Mouse (Mus musculus): ENCODE measurements around the gene Med4. TPM values are rescaled to one million over a fixed set of nuclear protein-coding genes. Genes with fewer than 3 reads are reported as not detected.

The Med4 gene
- total RNA-seq (2017), result 67.7 and 74.9 TPM in 2 replicates

DNA sequence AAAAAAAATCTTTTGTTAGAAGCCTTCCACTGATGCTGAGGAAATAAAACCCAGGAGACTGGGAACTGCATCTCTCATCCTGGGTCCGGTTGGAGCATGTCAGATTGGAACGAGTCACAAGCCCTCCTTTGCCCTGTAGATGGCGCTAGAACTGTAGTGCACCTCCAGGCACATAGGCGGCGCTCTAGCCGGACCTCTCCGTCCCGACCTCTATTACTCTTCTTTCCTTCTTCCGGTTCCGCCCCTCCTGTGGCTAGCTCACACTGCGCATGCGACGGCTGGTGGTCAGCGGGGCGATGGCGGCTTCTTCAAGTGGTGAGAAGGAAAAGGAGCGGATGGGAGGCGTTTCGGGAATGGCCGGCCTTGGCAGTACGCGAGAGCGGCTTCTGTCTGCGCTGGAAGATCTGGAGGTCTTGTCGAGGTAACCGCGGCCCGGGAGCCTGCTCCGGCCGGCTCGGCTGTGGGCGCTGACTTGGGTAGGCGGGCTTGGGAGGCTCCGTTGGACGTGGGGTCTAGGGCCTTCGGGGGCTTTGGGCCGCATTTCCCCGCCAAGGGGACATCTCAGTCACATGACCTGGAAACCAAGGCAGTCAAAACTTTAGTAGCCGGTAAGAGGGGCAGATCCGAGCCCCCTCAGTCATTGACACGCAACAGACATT lies at the start of gene Med4:
TSS of gene Med4 (plus strand) at position 261 of the 659 bp plus-strand sequence.
- ATAC-seq (replicated peaks in 1 of 2; ENCODE audit: insufficient read depth in 1 of 2, low FRiP score in 2 of 2, low TSS enrichment in 1 of 2, low read depth in 1 of 2, poor library complexity in 2 of 2, severe bottlenecking in 2 of 2), result peak; percentile 87 to 95

DNA sequence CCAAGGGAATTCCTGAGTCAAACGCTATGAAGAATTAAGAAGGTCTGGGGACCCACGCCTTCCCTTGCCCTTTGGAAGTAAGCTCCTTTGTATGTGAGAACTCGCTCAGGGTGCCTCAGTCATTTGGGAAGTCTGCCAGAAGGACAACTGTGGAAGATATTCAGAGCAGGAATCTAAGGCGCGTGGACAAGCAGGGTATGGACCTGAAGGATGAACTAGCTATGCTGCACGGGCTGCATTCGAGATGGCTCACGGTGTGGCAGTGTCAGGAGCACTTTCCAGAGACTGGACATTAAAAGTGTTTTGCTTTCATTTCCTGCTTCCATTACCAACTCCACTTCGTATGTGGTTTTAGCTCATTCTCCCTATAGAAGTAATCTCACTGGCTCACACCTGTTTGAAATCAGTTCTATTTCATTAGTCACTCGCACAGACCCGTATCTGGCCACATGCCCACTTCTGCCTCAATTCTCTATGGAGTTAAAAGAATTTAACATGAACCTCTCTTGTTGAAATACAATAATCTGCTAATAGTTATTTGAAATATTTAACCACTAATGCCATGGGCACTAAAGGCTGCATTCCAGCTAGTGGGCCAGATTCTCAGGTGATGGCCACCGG lies 49.2 kb upstream of the Med4 start:
- no peak for ATAC-seq (replicated peaks in 1 of 2; ENCODE audit: insufficient read depth in 1 of 2, low FRiP score in 2 of 2, low TSS enrichment in 1 of 2, low read depth in 1 of 2, poor library complexity in 2 of 2, severe bottlenecking in 2 of 2)

DNA sequence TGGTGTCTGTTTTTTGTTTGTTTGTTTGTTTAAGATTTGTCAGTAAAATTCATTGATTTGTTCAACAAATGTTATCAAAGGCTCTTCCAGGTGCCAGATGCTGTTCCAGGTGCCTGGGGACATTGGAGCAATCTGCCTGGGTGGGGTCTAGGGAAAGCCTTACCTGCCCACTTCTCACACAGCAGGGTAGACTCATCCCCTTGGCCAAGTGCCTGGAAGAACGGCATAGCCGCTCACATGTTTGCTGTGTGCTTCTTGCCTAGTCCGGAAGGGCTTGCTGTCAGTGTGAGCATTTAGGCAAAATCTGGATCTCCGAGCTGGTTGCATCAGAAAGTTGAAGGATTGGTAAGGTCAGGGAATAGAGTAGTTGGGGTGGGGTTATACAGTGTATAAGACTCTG lies 47.6 kb upstream of the Med4 start:
- no peak for ATAC-seq (replicated peaks in 1 of 2; ENCODE audit: insufficient read depth in 1 of 2, low FRiP score in 2 of 2, low TSS enrichment in 1 of 2, low read depth in 1 of 2, poor library complexity in 2 of 2, severe bottlenecking in 2 of 2)

DNA sequence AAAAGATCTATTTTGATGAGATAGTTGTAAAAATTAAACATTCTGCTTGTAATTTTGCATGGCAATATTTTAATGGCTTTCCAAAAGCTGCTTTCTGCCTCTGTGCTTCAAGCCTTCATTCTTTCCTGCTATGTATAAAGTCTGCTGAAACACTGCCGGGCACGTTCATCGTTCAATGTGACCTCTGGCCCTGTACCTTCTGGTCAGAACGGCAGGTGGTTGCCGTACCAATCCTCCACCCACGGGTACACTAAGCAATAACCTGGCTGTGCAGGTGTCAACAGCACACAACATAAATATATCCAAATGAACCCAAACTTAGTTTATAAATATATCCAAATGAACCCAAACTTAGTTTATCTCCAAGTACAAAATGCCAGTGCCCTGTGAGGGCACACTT lies 42.1 kb upstream of the Med4 start:
- no peak for ATAC-seq (replicated peaks in 1 of 2; ENCODE audit: insufficient read depth in 1 of 2, low FRiP score in 2 of 2, low TSS enrichment in 1 of 2, low read depth in 1 of 2, poor library complexity in 2 of 2, severe bottlenecking in 2 of 2)

DNA sequence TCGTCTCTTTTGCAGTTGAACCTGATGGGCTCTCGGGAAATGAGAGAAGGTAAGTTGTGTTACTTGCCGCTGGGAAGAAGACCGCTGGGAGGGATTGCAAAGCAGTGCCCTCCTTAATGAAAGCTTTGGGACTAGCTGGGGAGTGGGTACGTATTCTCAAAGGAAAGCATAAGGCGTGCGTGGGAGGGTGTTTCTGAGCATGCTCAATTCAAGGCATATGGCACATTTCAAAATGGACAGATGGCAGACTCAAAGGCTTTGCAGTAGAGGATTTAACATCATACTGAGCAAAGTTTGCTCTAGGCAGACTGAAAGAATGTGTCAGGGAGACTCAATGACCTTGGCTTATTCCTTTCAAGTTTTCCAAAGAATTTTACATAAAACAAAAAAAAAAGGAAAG lies 40.3 kb upstream of the Med4 start:
- no peak for ATAC-seq (replicated peaks in 1 of 2; ENCODE audit: insufficient read depth in 1 of 2, low FRiP score in 2 of 2, low TSS enrichment in 1 of 2, low read depth in 1 of 2, poor library complexity in 2 of 2, severe bottlenecking in 2 of 2)

DNA sequence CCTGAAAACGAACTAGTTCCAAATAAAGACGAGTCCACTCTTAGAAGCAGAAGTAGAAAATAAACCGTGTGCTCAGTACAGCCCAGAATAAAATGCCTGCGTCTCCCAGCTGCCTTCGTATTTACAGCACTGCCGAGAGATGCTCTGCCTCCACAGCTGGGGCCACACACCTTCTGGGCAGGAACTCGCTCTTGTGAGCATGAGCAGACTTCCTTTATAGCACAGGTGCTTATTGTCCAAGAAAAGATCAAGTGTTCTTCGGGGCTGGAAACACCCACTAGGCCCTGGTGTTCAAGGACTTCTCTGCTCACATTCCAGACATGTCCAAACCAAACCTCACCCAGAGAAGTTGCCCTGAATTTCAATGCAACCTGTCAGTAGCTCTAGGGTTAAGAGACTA lies 39.2 kb upstream of the Med4 start:
- ATAC-seq (replicated peaks in 1 of 2; ENCODE audit: insufficient read depth in 1 of 2, low FRiP score in 2 of 2, low TSS enrichment in 1 of 2, low read depth in 1 of 2, poor library complexity in 2 of 2, severe bottlenecking in 2 of 2), result no peak

DNA sequence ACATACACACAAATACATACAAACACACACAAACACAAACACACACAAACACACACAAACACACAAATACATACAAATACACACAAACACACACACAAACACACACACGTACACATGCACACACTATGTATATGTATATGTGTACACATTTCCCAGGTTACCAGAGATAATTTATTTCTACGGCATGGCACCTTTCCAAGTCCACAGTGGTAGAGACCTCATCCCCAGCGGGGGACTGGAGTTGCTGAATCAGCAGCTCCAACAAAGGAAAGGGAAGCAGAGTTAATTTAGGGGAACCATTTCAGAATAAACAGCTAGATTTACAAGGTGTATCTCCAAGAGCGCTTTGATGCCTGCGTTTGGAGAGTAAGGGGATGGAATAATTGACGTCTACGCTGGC lies 37.6 kb upstream of the Med4 start:
- no peak for ATAC-seq (replicated peaks in 1 of 2; ENCODE audit: insufficient read depth in 1 of 2, low FRiP score in 2 of 2, low TSS enrichment in 1 of 2, low read depth in 1 of 2, poor library complexity in 2 of 2, severe bottlenecking in 2 of 2)

DNA sequence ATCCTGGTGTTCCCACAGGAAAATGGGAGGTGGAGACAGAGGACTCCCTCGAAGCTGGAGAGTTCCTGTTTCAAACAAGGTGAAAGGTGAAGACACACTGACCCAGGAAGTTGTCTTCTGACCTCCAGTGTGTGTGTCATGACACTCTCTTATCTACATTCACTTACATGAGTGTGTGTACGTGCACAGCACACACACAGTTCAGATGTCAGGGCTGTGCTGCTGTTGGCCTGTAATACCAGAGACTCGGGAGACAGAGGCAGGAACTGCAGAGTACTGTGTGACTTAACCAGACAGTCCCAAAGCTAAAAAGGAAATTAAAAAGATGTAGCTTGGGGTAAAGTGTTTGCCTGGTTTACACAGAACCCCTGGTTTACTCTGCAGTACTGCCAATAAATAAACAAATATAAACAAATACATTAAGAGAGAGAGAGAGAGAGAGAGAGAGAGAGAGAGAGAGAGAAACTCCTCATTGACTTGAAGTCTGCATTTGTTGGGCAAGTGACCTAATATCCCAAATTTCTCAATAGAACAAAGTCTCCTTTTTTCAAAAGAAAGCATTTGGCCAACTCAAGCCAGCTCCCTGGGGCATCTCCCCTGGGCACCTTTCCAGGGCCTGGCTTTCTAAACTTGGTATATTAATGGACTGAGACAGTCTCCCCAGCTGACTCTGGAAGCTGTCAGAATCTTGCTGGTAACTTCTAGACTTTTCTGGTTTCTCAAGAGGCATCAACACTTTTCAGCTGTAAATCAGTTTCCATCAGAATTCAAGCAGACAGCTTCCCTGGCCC lies 36.0 kb upstream of the Med4 start:
- no peak for ATAC-seq (replicated peaks in 1 of 2; ENCODE audit: insufficient read depth in 1 of 2, low FRiP score in 2 of 2, low TSS enrichment in 1 of 2, low read depth in 1 of 2, poor library complexity in 2 of 2, severe bottlenecking in 2 of 2)

DNA sequence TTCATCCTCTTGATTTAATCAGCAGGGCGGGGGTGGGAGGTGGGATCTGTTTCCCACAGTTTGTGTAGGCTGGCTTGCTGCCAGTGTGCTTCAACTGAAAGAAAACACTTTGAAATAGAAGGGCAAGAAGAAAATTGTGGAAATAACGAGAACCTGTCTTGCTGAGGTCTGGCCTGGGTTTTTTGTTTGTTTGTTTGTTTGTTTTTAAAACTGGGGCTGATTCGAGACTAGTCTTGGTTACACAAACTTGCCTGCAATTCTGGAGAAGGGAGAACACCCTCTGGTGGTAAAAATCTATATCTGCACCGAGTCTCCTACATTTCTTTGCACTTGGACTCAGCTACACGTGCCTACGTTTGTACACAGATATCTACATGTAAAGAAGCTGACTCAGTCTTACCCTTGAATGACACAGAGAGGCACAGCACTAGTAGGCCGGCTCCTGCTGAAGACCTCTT lies 35.2 kb upstream of the Med4 start:
- ATAC-seq (replicated peaks in 1 of 2; ENCODE audit: insufficient read depth in 1 of 2, low FRiP score in 2 of 2, low TSS enrichment in 1 of 2, low read depth in 1 of 2, poor library complexity in 2 of 2, severe bottlenecking in 2 of 2), result peak; percentile 69 to 81

DNA sequence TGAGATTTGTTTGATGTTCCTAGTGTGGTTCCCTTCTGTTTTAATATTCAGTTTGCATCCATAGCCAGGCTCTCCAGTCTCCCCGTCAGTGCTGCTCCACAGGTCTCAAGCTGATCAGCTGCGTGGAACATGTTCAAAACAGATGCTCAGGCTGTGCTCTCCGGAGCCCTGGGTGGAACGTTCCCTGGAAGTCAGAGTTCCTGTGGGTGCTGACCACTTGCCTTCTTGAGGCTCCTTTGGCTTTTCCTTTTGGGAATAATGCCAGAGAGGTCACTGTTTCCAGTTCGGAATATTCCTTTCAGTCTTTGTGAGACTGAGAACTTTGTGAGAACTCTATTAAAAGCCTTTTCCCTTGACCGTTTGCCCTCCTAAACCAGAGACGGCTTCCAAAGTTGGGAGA lies 34.3 kb upstream of the Med4 start:
- ATAC-seq (replicated peaks in 1 of 2; ENCODE audit: insufficient read depth in 1 of 2, low FRiP score in 2 of 2, low TSS enrichment in 1 of 2, low read depth in 1 of 2, poor library complexity in 2 of 2, severe bottlenecking in 2 of 2), result no peak

DNA sequence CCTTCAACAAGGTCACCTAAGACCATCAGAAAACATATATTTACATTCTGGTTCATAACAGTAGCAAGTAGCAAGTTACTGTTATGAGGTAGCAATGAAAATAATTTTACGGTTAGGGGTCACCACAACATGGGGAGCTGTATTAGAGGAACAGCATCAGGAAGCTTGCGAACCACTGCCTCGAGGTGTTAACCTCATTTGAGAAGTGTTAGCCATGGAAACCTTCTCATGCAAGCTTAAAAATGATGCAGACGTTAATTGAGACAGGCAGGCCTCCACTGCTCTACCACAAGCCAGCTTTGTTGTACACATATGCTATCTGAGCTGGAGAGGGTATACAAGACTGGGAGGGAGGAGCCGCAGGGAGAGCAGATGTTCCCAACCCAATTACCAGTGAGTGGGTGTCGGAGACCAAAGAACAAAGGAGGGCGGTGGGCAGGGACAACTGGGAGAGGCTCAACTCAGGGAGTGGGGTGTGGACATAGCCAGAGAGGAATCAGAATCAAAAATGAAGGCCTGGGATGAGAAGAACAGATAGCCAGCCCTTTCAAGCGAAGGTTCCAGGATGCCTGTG lies 33.4 kb upstream of the Med4 start:
- no peak for ATAC-seq (replicated peaks in 1 of 2; ENCODE audit: insufficient read depth in 1 of 2, low FRiP score in 2 of 2, low TSS enrichment in 1 of 2, low read depth in 1 of 2, poor library complexity in 2 of 2, severe bottlenecking in 2 of 2)

DNA sequence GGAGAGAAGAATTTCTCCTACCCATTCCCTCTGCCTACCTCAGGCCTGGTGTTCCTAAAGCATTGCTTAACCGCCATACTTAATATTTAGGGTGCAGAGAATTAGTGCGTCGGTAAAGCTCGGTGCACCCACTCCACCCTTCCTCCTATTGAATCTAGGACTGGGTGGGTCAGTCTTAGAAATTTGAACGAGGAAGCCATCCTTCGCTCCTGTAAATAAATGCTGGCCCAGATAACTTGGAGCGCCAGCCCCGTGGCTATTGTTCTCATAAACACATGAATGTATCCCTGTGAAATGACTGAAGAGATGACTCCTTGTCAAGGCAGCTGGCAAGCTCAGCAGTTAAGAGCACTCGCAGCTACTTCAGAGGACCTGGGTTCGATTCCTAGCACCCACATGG lies 32.7 kb upstream of the Med4 start:
- no peak for ATAC-seq (replicated peaks in 1 of 2; ENCODE audit: insufficient read depth in 1 of 2, low FRiP score in 2 of 2, low TSS enrichment in 1 of 2, low read depth in 1 of 2, poor library complexity in 2 of 2, severe bottlenecking in 2 of 2)

DNA sequence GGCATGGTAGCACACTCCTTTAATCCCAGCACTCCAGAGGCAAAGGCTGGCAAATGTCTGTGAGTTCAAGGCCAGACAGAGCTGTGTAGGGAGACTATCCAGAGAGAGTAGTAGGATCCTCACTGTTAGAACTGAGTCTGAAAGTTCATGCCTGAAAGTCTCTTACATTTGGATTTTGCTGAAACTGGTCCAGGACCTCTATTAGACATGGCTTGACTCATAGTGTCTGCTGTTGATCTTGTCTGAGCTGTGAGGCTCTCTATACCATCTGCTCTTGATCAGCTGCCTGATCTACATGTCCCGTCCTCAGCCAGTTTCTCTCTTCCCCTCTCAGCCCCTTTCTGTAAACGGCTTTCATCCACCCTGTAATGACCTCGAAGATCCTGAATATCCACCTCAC lies 31.5 kb upstream of the Med4 start:
- no peak for ATAC-seq (replicated peaks in 1 of 2; ENCODE audit: insufficient read depth in 1 of 2, low FRiP score in 2 of 2, low TSS enrichment in 1 of 2, low read depth in 1 of 2, poor library complexity in 2 of 2, severe bottlenecking in 2 of 2)

DNA sequence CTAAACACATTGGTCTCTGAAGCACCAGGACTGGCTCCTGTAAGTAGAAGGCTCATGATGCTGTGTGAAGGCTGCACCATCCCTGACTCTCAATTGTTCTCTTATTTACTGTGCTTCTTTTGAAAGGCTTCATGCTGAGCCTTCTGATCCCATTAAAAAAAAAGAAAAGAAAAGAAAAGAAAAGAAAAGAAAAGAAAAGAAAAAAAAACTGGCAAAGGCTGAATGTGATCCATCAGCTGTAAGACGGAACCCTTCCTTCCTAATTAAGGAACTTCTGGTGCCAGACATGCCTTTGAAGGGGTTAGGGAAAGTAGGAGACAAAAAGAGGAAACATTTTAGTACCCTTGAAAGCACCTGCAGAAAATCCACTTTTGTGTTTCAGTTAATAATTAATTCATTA lies 30.1 kb upstream of the Med4 start:
- ATAC-seq (replicated peaks in 1 of 2; ENCODE audit: insufficient read depth in 1 of 2, low FRiP score in 2 of 2, low TSS enrichment in 1 of 2, low read depth in 1 of 2, poor library complexity in 2 of 2, severe bottlenecking in 2 of 2), result no peak

DNA sequence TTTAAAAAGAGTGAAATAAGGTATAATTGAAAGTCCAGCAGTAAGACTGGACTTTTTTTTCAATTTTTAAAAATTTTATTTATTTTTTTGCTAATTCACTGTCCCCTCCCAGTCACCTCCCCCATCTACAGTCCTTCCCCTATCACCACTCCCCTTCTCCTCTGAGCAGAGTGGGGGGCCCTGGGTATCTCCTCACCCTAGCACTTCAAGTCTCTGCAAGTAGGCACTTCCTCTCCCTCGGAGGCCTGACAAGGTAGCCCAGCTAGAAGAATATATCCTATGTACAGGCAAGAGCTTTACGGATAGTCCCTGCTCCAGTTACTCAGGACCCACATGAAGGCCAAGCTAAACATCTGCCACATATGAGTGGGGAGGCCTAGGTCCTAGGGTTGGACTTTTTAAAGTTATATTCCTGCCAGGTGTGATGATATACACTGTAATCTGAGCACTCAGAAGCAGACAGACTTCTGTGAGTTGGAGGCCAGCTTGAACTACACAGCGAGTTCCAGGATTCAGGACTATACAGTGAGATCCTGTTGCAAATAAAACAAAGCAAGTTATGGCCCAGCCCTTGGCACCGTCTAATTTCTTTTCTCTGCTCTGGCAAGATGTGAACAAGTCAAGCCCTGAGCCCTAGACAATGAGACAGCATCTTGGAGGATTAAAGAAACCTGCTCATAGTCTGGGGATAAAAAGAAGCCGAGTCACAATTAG lies 26.2 kb upstream of the Med4 start:
- ATAC-seq (replicated peaks in 1 of 2; ENCODE audit: insufficient read depth in 1 of 2, low FRiP score in 2 of 2, low TSS enrichment in 1 of 2, low read depth in 1 of 2, poor library complexity in 2 of 2, severe bottlenecking in 2 of 2), result no peak

DNA sequence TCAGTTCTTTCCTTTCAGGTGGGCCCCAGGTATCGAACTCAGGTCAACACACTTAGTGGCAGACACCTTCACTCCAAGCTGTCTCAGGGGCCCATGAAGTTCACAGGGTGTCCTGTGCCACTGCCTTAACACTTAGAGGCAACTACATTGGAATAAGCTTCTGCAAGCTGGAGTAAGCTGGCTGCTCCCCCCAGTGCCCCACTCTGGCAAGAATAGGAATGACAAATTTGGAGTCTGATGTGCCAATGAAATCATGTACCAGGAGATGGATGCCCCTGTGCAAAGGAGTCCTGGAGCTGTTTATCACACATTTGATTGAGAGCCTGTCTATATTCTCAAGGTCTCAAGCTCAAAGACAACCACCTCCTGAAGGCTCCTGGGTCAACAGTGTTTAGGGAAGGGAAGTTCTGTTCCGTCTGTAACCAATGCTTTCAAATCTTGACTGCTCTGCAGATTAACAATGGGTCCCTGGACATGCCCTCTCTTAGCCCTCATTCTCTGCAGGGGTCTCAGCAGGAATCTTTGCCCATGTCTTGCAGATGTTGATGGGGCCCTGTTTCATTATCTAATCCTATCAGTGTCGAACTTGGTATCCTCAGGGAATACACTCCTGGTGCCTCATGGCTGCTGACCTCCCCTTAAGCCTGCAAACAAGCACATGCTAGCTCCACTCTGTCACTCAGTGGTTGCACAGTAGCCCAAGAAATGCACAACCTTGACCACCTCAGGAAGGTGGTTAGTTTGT lies 25.3 kb upstream of the Med4 start:
- ATAC-seq (replicated peaks in 1 of 2; ENCODE audit: insufficient read depth in 1 of 2, low FRiP score in 2 of 2, low TSS enrichment in 1 of 2, low read depth in 1 of 2, poor library complexity in 2 of 2, severe bottlenecking in 2 of 2), result no peak

DNA sequence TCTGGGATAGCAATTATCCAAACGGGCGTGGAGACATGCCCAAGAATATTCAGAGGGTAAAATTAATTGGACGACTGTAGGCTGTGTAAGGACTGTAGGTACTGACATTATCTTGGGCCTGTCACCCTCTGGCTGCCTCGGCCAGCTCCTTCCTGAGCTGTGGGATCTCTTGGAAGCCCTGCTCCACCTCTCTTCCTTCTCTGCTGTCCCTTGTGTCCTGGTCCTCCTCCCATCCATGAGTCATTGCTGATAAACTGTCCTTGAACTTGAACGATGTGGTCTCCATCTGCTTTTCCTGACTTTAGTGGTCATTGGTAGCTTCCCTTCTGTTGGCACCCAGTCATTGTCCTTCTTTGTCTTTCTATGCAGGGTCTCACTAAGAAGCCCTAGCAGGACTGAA lies 23.2 kb upstream of the Med4 start:
- ATAC-seq (replicated peaks in 1 of 2; ENCODE audit: insufficient read depth in 1 of 2, low FRiP score in 2 of 2, low TSS enrichment in 1 of 2, low read depth in 1 of 2, poor library complexity in 2 of 2, severe bottlenecking in 2 of 2), result no peak
